Comparison of ENCODE assay signal across 23 mouse cellular contexts in the genomic region with DNA sequence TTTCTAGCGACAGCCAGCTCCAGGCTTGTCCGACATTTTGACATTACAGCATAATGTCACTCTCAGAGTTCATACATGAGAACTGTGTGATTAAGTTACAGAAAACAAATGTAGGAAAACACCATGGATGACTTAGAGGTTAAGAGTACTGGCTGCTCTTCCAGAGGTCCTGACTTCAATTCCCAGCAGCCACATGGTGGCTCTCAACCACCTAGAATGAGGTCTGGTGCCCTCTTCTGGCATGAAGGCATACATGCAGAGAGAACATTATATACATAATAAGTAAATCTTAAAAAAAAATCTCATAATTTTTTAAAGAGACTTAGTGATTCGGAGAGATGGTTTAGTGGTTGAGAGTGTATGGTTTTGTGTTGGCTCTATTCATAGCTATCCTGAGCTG. TPM values are rescaled to one million over a fixed set of nuclear protein-coding genes. Genes with fewer than 3 reads are reported as not detected.
DNase-seq lines count a peak whose midpoint lies in the region; TF ChIP-seq lines count a peak whose summit lies in the region.
"Had no signal": no experiment of that assay in that cellular context is flagged by ENCODE, and none has a peak within 500 bp of the region (broad histone marks: within the 10 kb centered on the region; RNA-seq: fewer than 3 reads in every experiment).

No protein-coding gene starts in this region.

- H3K9ac ChIP-seq in heart, adult 2 months (ENCODE audit: low read depth, low read length) = no peak overlapping the region
- H3K9ac ChIP-seq in CH12.LX (ENCODE audit: insufficient read depth, low read depth) (no peak overlapping the region), MEL (ENCODE audit: control insufficient read depth, low read depth, low read length, poor library complexity, severe bottlenecking) (no peak overlapping the region)
- H3K9ac ChIP-seq: embryonic facial prominence, embryonic 12.5 days; heart, embryonic 12.5 days; hindbrain, embryonic 12.5 days; intestine, embryonic 15.5 days; limb, embryonic 13.5 days; liver, embryonic 13.5 days; lung, embryonic 14.5 days had no signal

- H3K4me3 ChIP-seq in heart, adult 2 months = no peak overlapping the region
- no peak overlapping the region for H3K4me3 ChIP-seq in layer of hippocampus, adult 2 months
- no peak overlapping the region for H3K4me3 ChIP-seq in CH12.LX (replicated peaks in 1 of 3; ENCODE audit: low read depth in 2 of 3, low read length in 2 of 3, poor library complexity in 1 of 3)
- no peak overlapping the region for H3K4me3 ChIP-seq in MEL (ENCODE audit: control insufficient read depth in 1 of 2, insufficient read depth in 1 of 2, low read depth in 2 of 2, low read length in 2 of 2)
- H3K4me3 ChIP-seq: embryonic facial prominence, embryonic 12.5 days; heart, embryonic 12.5 days; hindbrain, embryonic 12.5 days; intestine, embryonic 15.5 days; limb, embryonic 13.5 days; liver, embryonic 13.5 days had no signal

- dilution Hi-C loops in CH12.LX (cut with MboI; ENCODE audit: extremely low pct_ligation_motif_present, extremely low pct_unique_long_range_greater_than_20kb, low sequenced_read_pairs) = no loop called here

- H3K27me3 ChIP-seq in heart, adult 2 months (ENCODE audit: control insufficient read depth, insufficient read depth, low read length) = no peaks in the 10 kb centered on the region
- H3K27me3 ChIP-seq in CH12.LX (replicated peaks) (no peaks in the 10 kb centered on the region), MEL (ENCODE audit: control insufficient read depth in 1 of 2, insufficient read depth in 2 of 2, low read length in 2 of 2) (no peaks in the 10 kb centered on the region)
- H3K27me3 ChIP-seq: embryonic facial prominence, embryonic 12.5 days; heart, embryonic 12.5 days; hindbrain, embryonic 12.5 days; intestine, embryonic 15.5 days; limb, embryonic 13.5 days; liver, embryonic 13.5 days had no signal

- TF ChIP-seq RAD21 in CH12.LX (IDR thresholded peaks at IDR 0.05; ENCODE audit: low read depth, low read length) = peak; percentile 7; the same call in 1 of the 2 replicates
- TF ChIP-seq RAD21 in MEL (IDR thresholded peaks at IDR 0.05; ENCODE audit: low read depth, low read length) = peak; percentile 43

- in situ Hi-C loops in CH12.LX (cut with MboI; ENCODE audit: low pct_ligation_motif_present, low pct_unique_long_range_greater_than_20kb, low sequenced_read_pairs) = no loop called here

- peak; percentile 22; the same call in 1 of the 2 replicates for TF ChIP-seq CTCF in heart, adult 2 months (IDR thresholded peaks at IDR 0.05)
- TF ChIP-seq CTCF in layer of hippocampus, adult 2 months (conservative IDR thresholded peaks at IDR 0.05) = peak; percentile 41; the same call in 1 of the 2 replicates
- TF ChIP-seq CTCF in CH12.LX (conservative IDR thresholded peaks at IDR 0.05 in 1 of 2, IDR thresholded peaks at IDR 0.05 in 1 of 2; ENCODE audit: low read depth in 2 of 2, low read length in 2 of 2) = peak; percentile 13 to 63; a peak in 2 of 4 replicates
- TF ChIP-seq CTCF in MEL (IDR thresholded peaks at IDR 0.05 in 2 of 3, conservative IDR thresholded peaks at IDR 0.05 in 1 of 3; ENCODE audit: control insufficient read depth in 1 of 3, insufficient read depth in 1 of 3, low read depth in 2 of 3, low read length in 3 of 3, poor library complexity in 1 of 3, severe bottlenecking in 1 of 3) = peak in 2 of 3 experiments; percentile 44 to 67; a peak in 5 of 6 replicates

- WGBS in heart, adult 2 months = 98% methylated on average over 3 of the region's 3 CpGs

- no peaks in the 10 kb centered on the region for H3K79me2 ChIP-seq in heart, adult 2 months (replicated peaks; ENCODE audit: control insufficient read depth, insufficient read depth, low read length)
- no peaks in the 10 kb centered on the region for H3K79me2 ChIP-seq in CH12.LX (replicated peaks; ENCODE audit: control insufficient read depth, extremely low read depth, insufficient read depth, poor library complexity, severe bottlenecking)
- H3K79me2 ChIP-seq in MEL (ENCODE audit: control insufficient read depth, insufficient read depth, low read length, poor library complexity) = no peaks in the 10 kb centered on the region

- H3K27ac ChIP-seq in heart, adult 2 months = no peak overlapping the region
- H3K27ac ChIP-seq in layer of hippocampus, adult 2 months = no peak overlapping the region
- H3K27ac ChIP-seq in CH12.LX (ENCODE audit: insufficient read depth, low read depth) = peak overlapping the region; percentile 41; the same call in 1 of the 2 replicates
- no peak overlapping the region for H3K27ac ChIP-seq in MEL (ENCODE audit: control insufficient read depth, low read depth, low read length)
- H3K27ac ChIP-seq: embryonic facial prominence, embryonic 12.5 days; hindbrain, embryonic 12.5 days; hindbrain, postnatal 0 days; intestine, embryonic 15.5 days; limb, embryonic 13.5 days; liver, embryonic 13.5 days had no signal

- H3K9me3 ChIP-seq in CH12.LX (replicated peaks; ENCODE audit: low read length) (peaks cover 9% of the 10 kb centered on the region), MEL (replicated peaks; ENCODE audit: insufficient read depth, low read length) (no peaks in the 10 kb centered on the region)
- H3K9me3 ChIP-seq: embryonic facial prominence, embryonic 12.5 days; hindbrain, embryonic 12.5 days; intestine, embryonic 15.5 days; limb, embryonic 13.5 days; liver, embryonic 13.5 days had no signal

- no peaks in the 10 kb centered on the region for H3K36me3 ChIP-seq in heart, adult 2 months (ENCODE audit: control insufficient read depth, insufficient read depth, low read length)
- H3K36me3 ChIP-seq in CH12.LX (replicated peaks in 1 of 2; ENCODE audit: control insufficient read depth in 1 of 2, insufficient read depth in 1 of 2, low read length in 1 of 2) (peaks cover 69 to 91% of the 10 kb centered on the region in 2 experiments), MEL (ENCODE audit: control insufficient read depth in 1 of 2, insufficient read depth in 2 of 2, low read length in 2 of 2) (peaks cover 0 to 4% of the 10 kb centered on the region in 2 experiments; a peak in 2 of 4 replicates)

- no peak for TF ChIP-seq POLR2A in heart, adult 2 months (IDR thresholded peaks at IDR 0.05; ENCODE audit: insufficient read depth, low read depth, low read length)
- TF ChIP-seq POLR2A in CH12.LX (IDR thresholded peaks at IDR 0.05; ENCODE audit: low read depth, low read length) (no peak), MEL (IDR thresholded peaks at IDR 0.05; ENCODE audit: control insufficient read depth in 1 of 2, insufficient read depth in 1 of 2, low read depth in 1 of 2, low read length in 2 of 2, poor library complexity in 1 of 2) (no peak)

- intact Hi-C loops in heart, adult 2 months (cut with DNase I) = loop anchor here (2.0 kb wide), 1 partner anchor 32 kb away; no protein-coding TSS in a partner anchor
- intact Hi-C loops in heart, postnatal 10 days (cut with DNase I) = no loop called here

- H3K4me2 ChIP-seq in CH12.LX (ENCODE audit: insufficient read depth, low read depth, poor library complexity, severe bottlenecking) = no peak overlapping the region
- H3K4me2 ChIP-seq: embryonic facial prominence, embryonic 12.5 days; heart, embryonic 12.5 days; hindbrain, embryonic 12.5 days; intestine, embryonic 15.5 days; limb, embryonic 13.5 days; liver, embryonic 13.5 days; lung, embryonic 14.5 days; midbrain, embryonic 11.5 days had no signal

- H3K4me1 ChIP-seq in heart, adult 2 months (ENCODE audit: control insufficient read depth, insufficient read depth, low read length) = no peaks in the 10 kb centered on the region
- peaks cover 5 to 49% of the 10 kb centered on the region in 2 experiments for H3K4me1 ChIP-seq in CH12.LX (ENCODE audit: control insufficient read depth in 1 of 2, insufficient read depth in 2 of 2)
- no peaks in the 10 kb centered on the region for H3K4me1 ChIP-seq in MEL (ENCODE audit: control insufficient read depth in 1 of 2, insufficient read depth in 2 of 2, low read length in 2 of 2)
- H3K4me1 ChIP-seq: embryonic facial prominence, embryonic 12.5 days; heart, embryonic 12.5 days; hindbrain, embryonic 12.5 days; intestine, embryonic 15.5 days; limb, embryonic 13.5 days; liver, embryonic 13.5 days had no signal

- no peak for DNase-seq in heart, adult 2 months
- no peak for DNase-seq in heart, postnatal 10 days
- DNase-seq in layer of hippocampus, adult 2 months (ENCODE audit: low spot score in 2 of 2) = no peak
- DNase-seq in layer of hippocampus, adult 9-11 months = no peak
- DNase-seq in CH12.LX (ENCODE audit: extremely low read depth) = no peak
- peak; percentile 54 for DNase-seq in MEL (ENCODE audit: low read depth, low spot score)
- no peak for DNase-seq in MN1 (ENCODE audit: low spot score)
- DNase-seq: adrenal gland, postnatal 14 days; cerebellum, adult 11 months; cerebellum, adult 9-10 months; cerebellum, postnatal 36 days; kidney, adult 9 months; kidney, postnatal 25 days; liver, embryonic 13.5 days; lung, embryonic 14.5 days; lung, postnatal 36 days had no signal

- no peak for TF ChIP-seq EP300 in heart, adult 2 months (IDR thresholded peaks at IDR 0.05; ENCODE audit: insufficient read depth, low read depth, low read length)
- TF ChIP-seq EP300 in CH12.LX (IDR thresholded peaks at IDR 0.05; ENCODE audit: low read length) = no peak
- no peak for TF ChIP-seq EP300 in MEL (IDR thresholded peaks at IDR 0.05; ENCODE audit: low read depth in 1 of 2, low read length in 2 of 2)

RNA-seq across cellular contexts. Expression of gene Foxj2, which starts 17.3 kb away (rescaled TPM):
- total RNA-seq in heart, adult 2 months (2021) = 10 to 100 TPM; 35.2 to 36.3 TPM
- polyA plus RNA-seq in heart, adult 2 months (2012; rRNA removed) = 19.8 and 20.7 TPM in 2 replicates
- 10 to 100 TPM; 28.5 to 32.8 TPM for total RNA-seq in heart, postnatal 10 days (2021)
- 10 to 100 TPM; 28.8 to 30.7 TPM for total RNA-seq in layer of hippocampus, adult 2 months (2021)
- 2.5 and 2.7 TPM in 2 replicates for total RNA-seq in CH12.LX (2012; rRNA removed)
- 1.8 and 1.9 TPM in 2 replicates for total RNA-seq in CH12.LX (2014; rRNA removed)
- polyA plus RNA-seq in CH12.LX (2012; ENCODE audit: insufficient read length, low read depth) = 4.6 and 5.4 TPM in 2 replicates
- total RNA-seq in MEL (2012; rRNA removed) = 2.0 and 2.2 TPM in 2 replicates
- polyA plus RNA-seq in MEL (2012; ENCODE audit: insufficient read depth in 1 of 2, insufficient read length in 2 of 2, low read depth in 1 of 2, low replicate concordance in 2 of 2, missing spikeins in 1 of 2) = 1 to 10 TPM in 1 of 2 experiments, not detected in 1; 8.6 TPM

RNA-seq across cellular contexts. Expression of gene C3ar1, which starts 19.0 kb away (rescaled TPM):
- total RNA-seq in heart, adult 2 months (2021) = 1 to 10 TPM; 1.9 to 2.5 TPM
- polyA plus RNA-seq in heart, adult 2 months (2012; rRNA removed) = 3.7 and 5.6 TPM in 2 replicates
- 1 to 10 TPM; 2.9 to 3.2 TPM for total RNA-seq in heart, postnatal 10 days (2021)
- under 1 TPM; 0.54 to 0.61 TPM for total RNA-seq in layer of hippocampus, adult 2 months (2021)
- 0.89 and 1.1 TPM in 2 replicates for total RNA-seq in CH12.LX (2012; rRNA removed)
- total RNA-seq in CH12.LX (2014; rRNA removed) = 1.4 and 1.6 TPM in 2 replicates
- polyA plus RNA-seq in CH12.LX (2012; ENCODE audit: insufficient read length, low read depth) = 4.7 TPM in 2 replicates
- 0.42 and 0.69 TPM in 2 replicates for total RNA-seq in MEL (2012; rRNA removed)
- under 1 TPM in 1 of 2 experiments, not detected in 1; 0.33 TPM for polyA plus RNA-seq in MEL (2012; ENCODE audit: insufficient read depth in 1 of 2, insufficient read length in 2 of 2, low read depth in 1 of 2, low replicate concordance in 2 of 2, missing spikeins in 1 of 2)

RNA-seq across cellular contexts. Expression of gene Slc2a3, which starts 35.5 kb away (rescaled TPM):
- total RNA-seq in heart, adult 2 months (2021) = 1 to 10 TPM; 1.6 to 4.7 TPM
- polyA plus RNA-seq in heart, adult 2 months (2012; rRNA removed) = 3.0 and 3.3 TPM in 2 replicates
- total RNA-seq in heart, postnatal 10 days (2021) = 1 to 10 TPM; 2.1 to 2.5 TPM
- 100 to 1,000 TPM; 104 to 109 TPM for total RNA-seq in layer of hippocampus, adult 2 months (2021)
- 27.8 and 38.3 TPM in 2 replicates for total RNA-seq in CH12.LX (2012; rRNA removed)
- total RNA-seq in CH12.LX (2014; rRNA removed) = 29.7 and 32.4 TPM in 2 replicates
- 23.7 and 28.8 TPM in 2 replicates for polyA plus RNA-seq in CH12.LX (2012; ENCODE audit: insufficient read length, low read depth)
- total RNA-seq in MEL (2012; rRNA removed) = 78.4 and 108 TPM in 2 replicates
- 10 to 100 TPM in 1 of 2 experiments, not detected in 1; 93.4 TPM for polyA plus RNA-seq in MEL (2012; ENCODE audit: insufficient read depth in 1 of 2, insufficient read length in 2 of 2, low read depth in 1 of 2, low replicate concordance in 2 of 2, missing spikeins in 1 of 2)

RNA-seq across cellular contexts. Expression of gene Necap1, which starts 37.3 kb away (rescaled TPM):
- 10 to 100 TPM; 20.7 to 22.6 TPM for total RNA-seq in heart, adult 2 months (2021)
- polyA plus RNA-seq in heart, adult 2 months (2012; rRNA removed) = 16.2 and 25.2 TPM in 2 replicates
- 10 to 100 TPM; 27.7 to 32.0 TPM for total RNA-seq in heart, postnatal 10 days (2021)
- total RNA-seq in layer of hippocampus, adult 2 months (2021) = 100 to 1,000 TPM; 201 to 210 TPM
- 12.7 and 12.9 TPM in 2 replicates for total RNA-seq in CH12.LX (2012; rRNA removed)
- total RNA-seq in CH12.LX (2014; rRNA removed) = 29.5 and 30.6 TPM in 2 replicates
- polyA plus RNA-seq in CH12.LX (2012; ENCODE audit: insufficient read length, low read depth) = 26.9 and 29.2 TPM in 2 replicates
- total RNA-seq in MEL (2012; rRNA removed) = 11.7 and 11.9 TPM in 2 replicates
- polyA plus RNA-seq in MEL (2012; ENCODE audit: insufficient read depth in 1 of 2, insufficient read length in 2 of 2, low read depth in 1 of 2, low replicate concordance in 2 of 2, missing spikeins in 1 of 2) = 10 to 100 TPM in 1 of 2 experiments, not detected in 1; 19.1 TPM

Comparison
In these comparisons a context has a peak if more than half of its experiments do, and no peak if none do; other contexts are left out.
1. RNA of gene Slc2a3, which starts 35.5 kb away (total RNA-seq): 104 to 109 TPM in layer of hippocampus, adult 2 months, 78.4 to 108 TPM in MEL and 27.8 to 38.3 TPM in CH12.LX; 1.6 to 4.7 TPM in heart, adult 2 months and 2.1 to 2.5 TPM in heart, postnatal 10 days; every median in the first group is over 4 times any median in the second.
2. Peak in every context shown above with its lines, with median percentiles within 50 percentile points of each other: CTCF ChIP-seq.